Mouse (Mus musculus) ZHBTc4 (cell line): ENCODE measurements around the gene Prkn.
"Not testable (repeated sequence)": the region's sequence is repeated elsewhere in the genome, so short reads cannot be mapped to it uniquely, and the experiment has no call there.

Experiments
- DNase-seq: peaks from one replicate; pipeline ENCODE4 v3.0.0-alpha.2; 2011; ENCODE audit warnings: low read depth, low spot score

Prkn gene

GRCm38 (mm10) chr17:11127217-11127616 lies 287.0 kb downstream of the Prkn start:
- peak; percentile 48 for DNase-seq

DNA sequence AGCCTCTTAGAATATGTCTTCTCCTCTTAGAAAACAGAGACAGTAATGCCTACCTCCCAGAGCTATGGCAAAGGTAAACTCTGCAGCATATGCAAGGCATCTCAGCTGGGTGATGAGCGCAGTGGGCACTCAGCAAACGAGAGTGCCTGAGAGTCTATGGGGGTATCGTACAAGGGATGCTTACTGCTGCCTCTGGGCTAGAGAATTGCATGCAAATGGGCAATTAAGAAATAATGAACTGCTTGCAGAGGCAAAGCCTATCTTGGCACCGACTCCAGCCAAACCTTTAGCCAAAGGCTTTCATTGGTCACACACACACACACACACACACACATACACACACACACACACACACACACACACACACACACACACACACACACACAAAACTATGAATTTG lies 290.7 kb downstream of the Prkn start:
- no peak for DNase-seq

DNA sequence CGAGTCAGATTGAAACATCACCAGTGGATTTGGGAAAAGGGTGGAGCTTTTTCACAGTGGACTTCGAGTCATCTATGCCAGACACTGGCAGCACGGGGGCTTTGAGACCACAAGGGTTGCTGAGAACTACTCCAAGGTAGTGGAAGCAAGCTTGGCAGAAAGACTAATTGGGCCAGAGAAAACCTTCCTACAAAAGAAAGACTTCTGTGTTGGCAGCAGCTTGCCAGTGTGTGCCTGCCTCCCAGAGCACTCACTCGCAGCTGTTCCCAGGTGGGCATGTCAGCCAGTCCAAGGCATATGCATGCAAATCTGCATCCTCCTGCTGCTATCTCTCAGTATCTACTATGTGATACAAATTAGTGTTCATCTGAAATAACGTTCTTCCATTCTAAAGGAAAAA lies 302.1 kb downstream of the Prkn start:
- no peak for DNase-seq

GRCm38 (mm10) chr17:11156119-11156518 lies 315.9 kb downstream of the Prkn start:
- peak; percentile 29 for DNase-seq

DNA sequence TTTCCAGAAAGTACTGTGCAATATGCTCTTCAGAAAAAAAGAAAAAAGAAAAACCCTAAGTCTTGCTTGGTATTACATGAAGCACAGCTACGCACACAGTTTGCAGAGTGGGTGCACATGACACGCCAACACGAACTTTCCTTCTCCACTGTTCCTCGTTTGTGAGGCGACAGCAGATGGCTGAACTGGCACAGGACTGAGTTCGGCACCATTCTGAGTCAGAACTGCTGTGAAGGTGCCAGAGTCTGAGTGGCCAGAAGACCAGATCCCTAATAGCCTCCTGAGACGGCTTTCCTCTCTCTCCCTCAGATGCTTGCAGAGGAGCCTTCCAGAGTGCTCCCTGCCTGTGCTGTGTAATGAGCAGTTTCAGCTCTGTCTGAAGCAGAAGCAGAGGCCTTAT lies 317.4 kb downstream of the Prkn start:
- DNase-seq, result no peak

GRCm38 (mm10) chr17:11161436-11161835 lies 321.3 kb downstream of the Prkn start:
- no peak for DNase-seq

- DNase-seq, result no peak
Measured at GRCm38 (mm10) chr17:11162770-11163169, 322.6 kb downstream of the Prkn start.

DNA sequence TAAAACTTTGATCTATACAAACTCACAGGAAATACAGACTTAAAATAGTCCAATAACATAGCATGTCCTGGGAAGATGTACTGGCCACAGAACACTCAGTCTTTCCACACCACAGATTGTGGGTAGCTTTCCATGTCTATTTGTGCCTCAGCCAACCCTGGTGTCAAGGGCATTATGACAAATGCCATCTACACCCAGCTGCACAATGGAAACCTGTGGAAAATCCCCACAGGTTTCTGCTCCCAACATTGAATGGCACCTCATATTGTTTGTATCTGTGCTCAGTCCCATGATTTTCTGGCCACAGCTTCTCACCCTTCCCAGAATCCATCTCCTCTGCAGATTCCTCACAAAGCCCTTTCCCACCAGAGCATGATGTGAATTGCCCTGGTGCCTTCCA lies 347.2 kb downstream of the Prkn start:
- no peak for DNase-seq

GRCm38 (mm10) chr17:11188494-11188893 lies 348.3 kb downstream of the Prkn start:
- no peak for DNase-seq

DNA sequence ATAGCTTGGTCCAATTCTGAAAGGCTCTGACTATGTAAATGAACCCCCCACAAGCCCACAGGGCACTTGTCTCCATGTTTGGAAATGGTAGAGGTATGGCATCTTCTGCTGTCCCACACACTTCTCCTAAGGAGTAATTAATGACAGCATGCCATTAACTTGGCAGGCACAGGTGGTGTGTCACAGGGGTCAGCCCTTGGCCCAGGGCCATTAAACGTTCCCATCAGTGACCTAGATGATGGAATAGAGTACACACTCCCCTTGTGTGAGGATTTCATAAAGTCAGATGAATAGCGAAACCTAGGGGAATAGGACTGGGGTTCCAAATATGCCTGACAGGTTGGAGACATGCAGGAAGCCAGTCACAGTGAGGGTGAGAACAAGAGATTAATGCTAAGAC lies 350.1 kb downstream of the Prkn start:
- no peak for DNase-seq

GRCm38 (mm10) chr17:11198134-11198533 lies 357.9 kb downstream of the Prkn start:
- DNase-seq, result no peak

- not testable (repeated sequence) for DNase-seq
Measured at GRCm38 (mm10) chr17:11209063-11209462, 368.9 kb downstream of the Prkn start.

- no peak for DNase-seq
Measured at GRCm38 (mm10) chr17:11211006-11211405, 370.8 kb downstream of the Prkn start.

DNA sequence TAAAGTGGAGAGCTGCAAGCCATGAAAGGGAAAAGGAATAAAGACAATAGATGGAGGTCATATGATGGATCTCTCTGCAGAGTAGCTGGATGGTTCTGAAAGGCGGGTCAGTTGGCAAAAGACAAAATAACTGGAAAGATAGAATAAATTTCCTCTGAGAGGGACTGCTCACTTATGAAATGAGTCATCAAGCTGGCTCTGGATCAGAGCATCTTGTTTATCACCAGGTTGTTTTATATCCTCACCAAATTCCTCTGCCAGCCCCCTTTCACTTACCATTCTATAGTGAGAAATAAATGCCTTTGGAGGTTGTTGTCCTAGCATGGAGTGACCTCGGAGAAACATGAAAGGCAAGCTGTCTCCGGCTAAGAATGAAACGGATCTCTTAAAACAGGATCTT lies 371.4 kb downstream of the Prkn start:
- no peak for DNase-seq

DNA sequence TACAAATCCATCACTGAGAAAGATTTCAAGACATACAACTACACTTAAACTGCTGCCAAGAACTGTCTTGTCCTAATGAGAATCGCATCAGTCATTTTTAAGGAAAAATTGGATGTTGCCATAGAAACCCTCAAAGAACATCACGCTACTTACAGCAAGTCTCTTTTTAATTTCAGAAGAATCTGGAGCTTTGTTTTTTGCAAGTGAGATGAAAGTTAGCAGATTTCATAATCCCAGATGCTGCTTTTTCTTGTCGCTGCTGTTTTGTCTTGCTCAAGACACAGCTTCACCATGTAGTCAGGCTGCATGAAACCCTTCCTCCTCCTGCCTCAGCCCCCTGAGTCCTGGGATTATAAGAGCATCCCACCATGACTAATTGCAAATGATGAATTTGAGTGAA lies 373.5 kb downstream of the Prkn start:
- DNase-seq, result no peak

- no peak for DNase-seq
Measured at GRCm38 (mm10) chr17:11229011-11229410, 388.8 kb downstream of the Prkn start.

DNA sequence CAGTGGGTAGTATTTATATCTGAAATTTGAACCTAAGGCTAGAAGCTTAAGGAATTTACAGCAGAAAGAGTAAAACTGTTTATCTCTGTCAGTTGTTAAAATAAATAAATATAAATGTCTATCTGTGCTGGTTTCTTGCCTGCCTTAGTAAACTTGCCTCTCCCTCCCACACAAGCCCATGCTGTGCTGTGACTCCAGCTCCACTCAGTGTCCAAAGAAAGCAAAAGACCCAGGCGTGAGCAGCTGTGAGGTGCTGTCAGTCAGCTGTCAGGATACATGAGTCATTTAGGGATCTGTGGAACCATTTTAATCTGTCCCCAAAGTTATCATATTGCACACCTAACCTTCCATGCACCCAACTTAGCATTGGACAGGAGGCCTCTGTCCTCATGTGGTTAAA lies 389.2 kb downstream of the Prkn start:
- no peak for DNase-seq

- DNase-seq, result no peak
Measured at GRCm38 (mm10) chr17:11230604-11231395, 390.6 kb downstream of the Prkn start.

GRCm38 (mm10) chr17:11235273-11235672 lies 395.1 kb downstream of the Prkn start:
- DNase-seq, result no peak

- no peak for DNase-seq
Measured at GRCm38 (mm10) chr17:11245040-11245439, 404.9 kb downstream of the Prkn start.

- DNase-seq, result no peak
Measured at GRCm38 (mm10) chr17:11249216-11249615, 409.0 kb downstream of the Prkn start.

DNA sequence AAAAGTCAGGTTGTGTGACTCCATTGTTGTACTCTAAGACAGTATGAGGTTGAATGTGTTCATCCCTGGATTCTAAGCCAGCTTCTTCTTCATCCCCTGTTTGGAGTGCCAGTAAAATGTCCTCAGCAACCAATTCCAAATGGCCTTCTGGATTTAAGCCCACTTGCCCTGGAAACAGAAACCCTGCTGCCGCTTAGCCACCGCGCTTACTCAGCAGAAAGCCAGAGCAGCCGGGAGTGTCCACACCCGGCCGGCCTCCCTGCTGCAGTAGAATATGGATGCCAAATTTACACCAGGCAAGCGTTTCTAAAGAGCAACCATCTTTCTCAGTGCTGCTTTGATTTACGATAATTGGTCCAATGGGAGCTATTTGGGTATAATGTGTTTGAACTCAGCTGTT lies 420.5 kb downstream of the Prkn start:
- DNase-seq, result no peak

- DNase-seq, result no peak
Measured at GRCm38 (mm10) chr17:11261679-11262078, 421.5 kb downstream of the Prkn start.

- DNase-seq, result no peak
Measured at GRCm38 (mm10) chr17:11267951-11268350, 427.8 kb downstream of the Prkn start.
